Comparison of ENCODE assay signal across 25 mouse cellular contexts in genomic region chr4:103064976-103065375, GRCm38 (mm10). TPM values are rescaled to one million over a fixed set of nuclear protein-coding genes. Genes with fewer than 3 reads are reported as not detected.
A peak's percentile ranks its signal among the peaks of the same experiment; 100 is the strongest.
DNase-seq lines count a peak whose midpoint lies in the region; ATAC-seq lines count a peak whose summit lies in the region.
"Had no signal": no experiment of that assay in that cellular context is flagged by ENCODE, and none has a peak within 500 bp of the region (broad histone marks: within the 10 kb centered on the region; RNA-seq: fewer than 3 reads in every experiment).

No protein-coding gene starts in this region.

- no peak for ATAC-seq in midbrain, embryonic 16.5 days
- ATAC-seq: activated CD4-positive, CD25-positive, alpha-beta regulatory T cell, adult 4 months; CD4-positive, CD25-positive, alpha-beta regulatory T cell, adult 4 months; forebrain, embryonic 13.5 days; forebrain, postnatal 0 days had no signal

- H3K4me2 ChIP-seq in midbrain, embryonic 16.5 days (ENCODE audit: low read length) = no peak overlapping the region
- H3K4me2 ChIP-seq: forebrain, embryonic 13.5 days; heart, embryonic 13.5 days; hindbrain, embryonic 15.5 days had no signal

- WGBS in midbrain, embryonic 16.5 days = 84% methylated on average over 5 of the region's 5 CpGs

- no peaks in the 10 kb centered on the region for H3K36me3 ChIP-seq in midbrain, embryonic 16.5 days (ENCODE audit: control insufficient read depth, insufficient read depth, low read length)
- H3K36me3 ChIP-seq: embryonic facial prominence, embryonic 10.5 days; G1E; heart, embryonic 13.5 days; hindbrain, embryonic 15.5 days had no signal

- DNase-seq in T-cell, adult 2 months (ENCODE audit: low spot score) = peak; percentile 8
- peak; percentile 44 to 80 for DNase-seq in thymus, adult 18-20 months
- peak; percentile 75 for DNase-seq in thymus, postnatal 14 days
- DNase-seq in right cerebral cortex, postnatal 10 days (ENCODE audit: low spot score in 2 of 2) = no peak
- no peak for DNase-seq in right cerebral cortex, postnatal 25 days
- DNase-seq in urinary bladder, postnatal 10 days (ENCODE audit: low spot score) = no peak
- DNase-seq: adrenal gland, postnatal 14 days; B cell, adult 2 months; cerebellum, adult 18-20 months; cerebellum, adult 9-11 months; cerebellum, postnatal 36 days; forebrain, postnatal 0 days; gastrocnemius, postnatal 36 days; heart, adult 11 months; heart, postnatal 36 days had no signal

- H3K27ac ChIP-seq in midbrain, embryonic 16.5 days (ENCODE audit: low read length) = no peak overlapping the region
- H3K27ac ChIP-seq: embryonic facial prominence, embryonic 10.5 days; forebrain, embryonic 13.5 days; heart, embryonic 13.5 days; hindbrain, embryonic 15.5 days had no signal

- no peak overlapping the region for H3K4me3 ChIP-seq in midbrain, embryonic 16.5 days (ENCODE audit: low read depth, low read length)
- H3K4me3 ChIP-seq: embryonic facial prominence, embryonic 10.5 days; forebrain, embryonic 13.5 days; heart, embryonic 13.5 days; hindbrain, embryonic 15.5 days had no signal

- H3K9ac ChIP-seq in midbrain, embryonic 16.5 days (ENCODE audit: low read depth, low read length) = no peak overlapping the region
- H3K9ac ChIP-seq: forebrain, embryonic 13.5 days; forebrain, postnatal 0 days; heart, embryonic 13.5 days; hindbrain, embryonic 15.5 days had no signal

- H3K9me3 ChIP-seq in midbrain, embryonic 16.5 days (replicated peaks; ENCODE audit: control insufficient read depth, low read length, poor library complexity, severe bottlenecking) = no peaks in the 10 kb centered on the region
- H3K9me3 ChIP-seq: embryonic facial prominence, embryonic 10.5 days; forebrain, embryonic 13.5 days; G1E; heart, embryonic 13.5 days; hindbrain, embryonic 15.5 days had no signal

- no peaks in the 10 kb centered on the region for H3K27me3 ChIP-seq in midbrain, embryonic 16.5 days (ENCODE audit: control insufficient read depth, insufficient read depth, low read depth, low read length)
- H3K27me3 ChIP-seq: forebrain, embryonic 13.5 days; heart, embryonic 13.5 days; hindbrain, embryonic 15.5 days had no signal

- peaks cover 4% of the 10 kb centered on the region; the same call in 1 of the 2 replicates for H3K4me1 ChIP-seq in midbrain, embryonic 16.5 days (ENCODE audit: control insufficient read depth, insufficient read depth, low read length)
- H3K4me1 ChIP-seq: embryonic facial prominence, embryonic 10.5 days; heart, embryonic 13.5 days; hindbrain, embryonic 15.5 days had no signal

RNA-seq across cellular contexts. Expression of gene Insl5, which starts 38.3 kb away (rescaled TPM):
- polyA plus RNA-seq in midbrain, embryonic 16.5 days (2015; fragmentation: Nextera tagmentation; extraction: Ambion mirVana) = 0.57 and 0.65 TPM in 2 replicates
- polyA plus RNA-seq: activated CD4-positive, CD25-positive, alpha-beta regulatory T cell, adult 4 months; CD4-positive, CD25-positive, alpha-beta regulatory T cell, adult 4 months; embryonic facial prominence, embryonic 14.5 days; forebrain, postnatal 0 days; G1E; heart, postnatal 0 days had no signal

RNA-seq across cellular contexts. Expression of gene Mier1, which starts 49.2 kb away (rescaled TPM):
- 26.7 and 34.4 TPM in 2 replicates for polyA plus RNA-seq in midbrain, embryonic 16.5 days (2015; fragmentation: Nextera tagmentation; extraction: Ambion mirVana)

RNA-seq across cellular contexts. Expression of gene Wdr78, which starts 49.4 kb away (rescaled TPM):
- polyA plus RNA-seq in midbrain, embryonic 16.5 days (2015; fragmentation: Nextera tagmentation; extraction: Ambion mirVana) = 5.7 and 6.2 TPM in 2 replicates

Comparison
In these comparisons a context has a peak if more than half of its experiments do, and no peak if none do; other contexts are left out.
1. DNase-seq: peak in T-cell, adult 2 months (single experiment), thymus, adult 18-20 months (2 of 2) and thymus, postnatal 14 days (single experiment); none in right cerebral cortex, postnatal 10 days (0 of 2), right cerebral cortex, postnatal 25 days (single experiment) and urinary bladder, postnatal 10 days (single experiment).